Mouse (Mus musculus) hindbrain, embryonic 10.5 days (tissue): ENCODE measurements around the gene Csnka2ip. TPM values are rescaled to one million over a fixed set of nuclear protein-coding genes. Genes with fewer than 3 reads are reported as not detected.

ENCODE experiments used
- DNase-seq: peaks from one replicate; pipeline ENCODE4 v3.0.0-alpha.2; 2017; ENCODE audit warnings: low spot score
- H3K27ac ChIP-seq: fragments of 300-500 bp; sonication (generic); 2 replicates; pipeline ENCODE4 v1.5.1; 2016; ENCODE audit warnings: mild to moderate bottlenecking, moderate library complexity
- H3K27me3 ChIP-seq: fragments of 300-500 bp; sonication (generic); 2 replicates; pipeline ENCODE4 v1.6.1; 2016; ENCODE audit warnings: mild to moderate bottlenecking; ENCODE audit not compliant: poor library complexity, insufficient read depth, severe bottlenecking
- H3K36me3 ChIP-seq: fragments of 300-500 bp; sonication (generic); 2 replicates; pipeline ENCODE4 v1.6.1; 2016; ENCODE audit warnings: mild to moderate bottlenecking, moderate library complexity
- H3K4me1 ChIP-seq: fragments of 300-500 bp; sonication (generic); replicated peaks from 2 replicates; pipeline ENCODE4 v1.6.1; 2016; ENCODE audit warnings: mild to moderate bottlenecking
- H3K4me3 ChIP-seq: fragments of 300-500 bp; sonication (generic); 2 replicates; pipeline ENCODE4 v1.5.1; 2016; ENCODE audit warnings: mild to moderate bottlenecking, moderate library complexity
- H3K9me3 ChIP-seq: fragments of 300-500 bp; sonication (generic); 2 replicates; pipeline ENCODE4 v1.6.1; 2016; ENCODE audit warnings: mild to moderate bottlenecking, moderate library complexity
- WGBS: fragments of 180-500 bp; shearing (Covaris S2); methylation state at CpG from one replicate; pipeline ENCODE4 v1.1.7; 2016; 5-methylcytosine and 5-hydroxymethylcytosine counted together
- polyA plus RNA-seq: library from polyadenylated mRNA; unstranded; fragments of >200 nt; fragmentation: Nextera tagmentation; extraction: Ambion mirVana; gene quantifications from 2 replicates; pipeline ENCODE4 v1.2.1, GENCODE M21; 2016

The Csnka2ip gene
- not detected in 2 replicates for polyA plus RNA-seq

- Histone ChIP-seq H3K36me3 (no peaks in the 10 kb centered on the region), H3K27ac (no peak within 1 kb of the TSS), H3K4me1 (no peaks in the 10 kb centered on the region), H3K27me3 (no peaks in the 10 kb centered on the region), H3K9me3 (no peaks in the 10 kb centered on the region), H3K4me3 (no peak within 1 kb of the TSS)
- DNase-seq = no peak
- 89% methylated on average over 1 of the region's 1 CpGs for WGBS
Measured at GRCm38 (mm10) chr16:64602308-64602707, at the start of gene Csnka2ip. TSS of gene Csnka2ip (minus strand) at chr16:64602408.

- WGBS = 71% methylated on average over 13 of the region's 13 CpGs
- no peaks in the 10 kb centered on the region for H3K27me3 ChIP-seq
- H3K9me3 ChIP-seq = no peaks in the 10 kb centered on the region
- no peak overlapping the region for H3K27ac ChIP-seq
- H3K4me3 ChIP-seq = no peak overlapping the region
- H3K36me3 ChIP-seq = no peaks in the 10 kb centered on the region
- no peaks in the 10 kb centered on the region for H3K4me1 ChIP-seq
- DNase-seq = no peak
Measured at GRCm38 (mm10) chr16:64649594-64650290, 47.5 kb upstream of the Csnka2ip start.

GRCm38 (mm10) chr16:64647771-64648170 is 45.6 kb upstream of the Csnka2ip start:
- no peaks in the 10 kb centered on the region for H3K27me3 ChIP-seq
- 90% methylated on average over 2 of the region's 2 CpGs for WGBS
- no peak overlapping the region for H3K27ac ChIP-seq
- no peaks in the 10 kb centered on the region for H3K4me1 ChIP-seq
- no peak overlapping the region for H3K4me3 ChIP-seq
- no peaks in the 10 kb centered on the region for H3K9me3 ChIP-seq
- H3K36me3 ChIP-seq = no peaks in the 10 kb centered on the region
- no peak for DNase-seq

- Histone ChIP-seq H3K36me3 (no peaks in the 10 kb centered on the region), H3K27me3 (no peaks in the 10 kb centered on the region), H3K27ac (no peak overlapping the region), H3K9me3 (peaks cover 3% of the 10 kb centered on the region; the same call in 1 of the 2 replicates), H3K4me3 (no peak overlapping the region), H3K4me1 (no peaks in the 10 kb centered on the region)
- DNase-seq = no peak
- whole genome bisulfite sequencing = 70% methylated on average over 1 of the region's 1 CpGs
Measured at GRCm38 (mm10) chr16:64635110-64635509, 32.9 kb upstream of the Csnka2ip start.

- Histone ChIP-seq H3K36me3 (no peaks in the 10 kb centered on the region), H3K27me3 (no peaks in the 10 kb centered on the region), H3K9me3 (no peaks in the 10 kb centered on the region), H3K4me3 (no peak overlapping the region), H3K4me1 (no peaks in the 10 kb centered on the region), H3K27ac (no peak overlapping the region)
- no peak for DNase-seq
- WGBS = 81% methylated on average over 6 of the region's 6 CpGs
Measured at GRCm38 (mm10) chr16:64620116-64620515, 17.9 kb upstream of the Csnka2ip start.

GRCm38 (mm10) chr16:64614648-64615047 is 12.4 kb upstream of the Csnka2ip start:
- Histone ChIP-seq H3K4me3 (no peak overlapping the region), H3K27ac (no peak overlapping the region), H3K27me3 (no peaks in the 10 kb centered on the region), H3K4me1 (no peaks in the 10 kb centered on the region), H3K9me3 (no peaks in the 10 kb centered on the region), H3K36me3 (no peaks in the 10 kb centered on the region)
- no peak for DNase-seq
- 78% methylated on average over 3 of the region's 3 CpGs for WGBS

GRCm38 (mm10) chr16:64607793-64608192 is 5.6 kb upstream of the Csnka2ip start:
- Histone ChIP-seq H3K27ac (no peak overlapping the region), H3K36me3 (no peaks in the 10 kb centered on the region), H3K4me3 (no peak overlapping the region), H3K9me3 (no peaks in the 10 kb centered on the region), H3K4me1 (no peaks in the 10 kb centered on the region), H3K27me3 (no peaks in the 10 kb centered on the region)
- WGBS = 84% methylated on average over 1 of the region's 1 CpGs
- DNase-seq = no peak

GRCm38 (mm10) chr16:64586825-64587224 is 15.4 kb downstream of the Csnka2ip start:
- Histone ChIP-seq H3K4me3 (no peak overlapping the region), H3K36me3 (no peaks in the 10 kb centered on the region), H3K27me3 (no peaks in the 10 kb centered on the region), H3K9me3 (no peaks in the 10 kb centered on the region), H3K27ac (no peak overlapping the region), H3K4me1 (no peaks in the 10 kb centered on the region)
- 79% methylated on average over 2 of the region's 2 CpGs for WGBS
- DNase-seq = no peak

GRCm38 (mm10) chr16:64586262-64586619 is 16.0 kb downstream of the Csnka2ip start:
- 91% methylated on average over 4 of the region's 4 CpGs for WGBS
- Histone ChIP-seq H3K27me3 (no peaks in the 10 kb centered on the region), H3K9me3 (no peaks in the 10 kb centered on the region), H3K27ac (no peak overlapping the region), H3K36me3 (no peaks in the 10 kb centered on the region), H3K4me1 (no peaks in the 10 kb centered on the region), H3K4me3 (no peak overlapping the region)
- DNase-seq = no peak

GRCm38 (mm10) chr16:64585599-64586261 is 16.5 kb downstream of the Csnka2ip start:
- no peaks in the 10 kb centered on the region for H3K36me3 ChIP-seq
- no peak overlapping the region for H3K27ac ChIP-seq
- H3K9me3 ChIP-seq = no peaks in the 10 kb centered on the region
- no peak overlapping the region for H3K4me3 ChIP-seq
- WGBS = 95% methylated on average over 8 of the region's 8 CpGs
- H3K27me3 ChIP-seq = no peaks in the 10 kb centered on the region
- DNase-seq = no peak
- H3K4me1 ChIP-seq = no peaks in the 10 kb centered on the region

GRCm38 (mm10) chr16:64584591-64584990 is 17.6 kb downstream of the Csnka2ip start:
- Histone ChIP-seq H3K4me3 (no peak overlapping the region), H3K27ac (no peak overlapping the region), H3K4me1 (no peaks in the 10 kb centered on the region), H3K9me3 (no peaks in the 10 kb centered on the region), H3K27me3 (no peaks in the 10 kb centered on the region), H3K36me3 (no peaks in the 10 kb centered on the region)
- WGBS = 86% methylated on average over 4 of the region's 4 CpGs
- DNase-seq = no peak

GRCm38 (mm10) chr16:64583406-64583805 is 18.8 kb downstream of the Csnka2ip start:
- no peak for DNase-seq
- no peaks in the 10 kb centered on the region for H3K27me3 ChIP-seq
- WGBS = 57% methylated on average over 3 of the region's 3 CpGs

GRCm38 (mm10) chr16:64569496-64569895 is 32.7 kb downstream of the Csnka2ip start:
- Histone ChIP-seq H3K9me3 (no peaks in the 10 kb centered on the region), H3K27ac (no peak overlapping the region), H3K36me3 (no peaks in the 10 kb centered on the region), H3K4me3 (no peak overlapping the region), H3K27me3 (no peaks in the 10 kb centered on the region), H3K4me1 (no peaks in the 10 kb centered on the region)
- 91% methylated on average over 8 of the region's 8 CpGs for WGBS
- no peak for DNase-seq

More at GRCm38 (mm10) chr16:64583406-64583805, 18.8 kb downstream of the Csnka2ip start:
- Histone ChIP-seq H3K4me1 (no peaks in the 10 kb centered on the region), H3K36me3 (no peaks in the 10 kb centered on the region), H3K4me3 (no peak overlapping the region), H3K27ac (no peak overlapping the region), H3K9me3 (no peaks in the 10 kb centered on the region)
